Mouse (Mus musculus) splenic B cell, adult 2 months (primary cell): ENCODE measurements around the gene Nucks1.

Source experiments
- DNase-seq: peaks from one replicate; pipeline ENCODE4 v3.0.0-alpha.2; 2011; ENCODE audit warnings: low read depth, low spot score
- H3K27me3 ChIP-seq: 2 replicates; pipeline ENCODE4 v1.6.1; 2012; ENCODE audit warnings: mild to moderate bottlenecking, low read length, moderate library complexity, mixed read lengths; ENCODE audit not compliant: control insufficient read depth, poor library complexity, insufficient read depth, severe bottlenecking
- H3K36me3 ChIP-seq: 2 replicates; pipeline ENCODE4 v1.6.1; 2012; ENCODE audit warnings: mild to moderate bottlenecking, low read length, moderate library complexity, mixed read lengths; ENCODE audit not compliant: control insufficient read depth, poor library complexity, insufficient read depth, severe bottlenecking

Gene Nucks1

DNA sequence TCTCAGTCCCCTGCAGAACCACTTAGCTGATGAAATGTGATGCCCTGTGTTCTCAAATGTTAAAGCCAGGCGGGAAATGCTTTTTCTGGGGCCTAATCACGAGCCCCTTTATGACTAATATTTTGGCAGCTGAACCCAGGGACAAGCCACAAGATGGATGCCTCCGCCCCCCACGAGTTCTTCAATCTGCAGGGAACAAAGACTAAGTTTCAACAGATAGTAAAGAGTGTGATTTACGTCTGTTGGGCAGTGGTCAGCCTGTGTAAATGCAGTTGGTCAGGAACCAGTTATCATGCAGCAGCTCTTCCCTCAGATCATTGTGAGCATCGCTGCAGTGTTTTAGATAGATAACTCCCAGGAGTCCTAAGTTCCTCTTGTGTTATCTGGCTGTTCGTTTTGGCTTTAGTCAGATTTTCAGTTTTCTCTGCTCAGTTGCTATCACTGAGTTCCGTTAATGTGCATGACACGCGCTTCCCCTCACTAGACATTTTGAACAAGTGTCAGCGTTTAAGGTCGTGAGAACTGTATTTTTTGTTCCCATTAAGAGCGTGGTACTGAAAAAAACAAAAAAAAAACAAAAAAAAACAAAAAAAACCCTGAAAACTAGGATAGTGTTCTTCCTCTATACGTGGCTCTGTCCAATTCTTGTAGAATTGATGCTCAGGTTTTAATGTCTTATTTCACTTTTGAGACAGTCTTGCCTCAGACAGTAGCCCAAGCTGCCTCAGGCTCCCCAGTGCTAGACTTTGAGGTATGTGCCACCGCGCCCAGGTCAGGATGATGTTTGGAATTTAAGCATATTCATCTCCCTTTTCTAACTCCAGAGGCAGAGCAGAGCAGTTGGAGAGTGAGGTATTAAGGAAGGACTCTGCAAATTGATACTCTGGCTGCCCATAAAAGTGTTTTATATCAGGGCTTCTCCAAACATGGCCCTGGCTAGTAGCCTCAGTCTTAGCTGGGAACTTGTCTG lies 32.6 kb downstream of the Nucks1 start:
- no peaks in the 10 kb centered on the region for H3K27me3 ChIP-seq
- H3K36me3 ChIP-seq, result no peaks in the 10 kb centered on the region
- no peak for DNase-seq

DNA sequence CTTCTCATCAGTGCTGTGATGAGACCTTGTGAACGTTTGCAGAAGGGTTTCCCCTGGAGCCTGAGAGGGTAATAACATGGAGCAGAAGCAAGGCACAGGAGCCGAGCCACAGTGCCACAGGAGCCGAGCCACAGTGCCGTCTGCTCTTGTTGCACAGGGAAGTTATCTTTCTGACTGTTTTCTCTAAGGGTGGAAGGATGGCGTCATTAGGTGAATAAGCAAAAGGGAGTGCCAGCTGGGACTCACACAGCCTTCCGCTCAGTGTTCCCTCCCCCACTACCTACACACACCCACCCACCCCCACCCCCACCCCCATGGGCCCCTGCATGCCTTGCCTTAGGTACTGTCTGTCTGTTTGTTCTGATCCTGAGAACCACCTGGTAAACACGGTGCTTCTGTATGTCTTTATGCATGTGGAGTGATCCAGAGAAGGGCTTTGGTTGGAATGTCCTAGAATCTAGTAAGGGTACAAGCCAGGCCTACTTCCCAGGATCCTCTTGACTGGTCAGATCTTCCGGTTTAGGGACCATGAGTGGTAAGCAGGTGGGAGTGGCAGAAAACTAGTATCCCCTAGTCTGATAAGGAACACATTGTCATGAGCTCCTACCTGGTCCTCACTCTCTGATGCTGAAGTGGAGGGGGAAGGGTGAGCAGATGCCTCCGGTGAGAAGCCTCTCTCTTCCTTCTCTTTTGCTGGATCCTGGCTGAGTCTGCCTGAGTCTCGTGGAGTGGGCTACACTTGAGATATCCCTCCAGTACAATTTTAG lies 35.5 kb downstream of the Nucks1 start:
- H3K36me3 ChIP-seq, result no peaks in the 10 kb centered on the region
- no peaks in the 10 kb centered on the region for H3K27me3 ChIP-seq
- no peak for DNase-seq

DNA sequence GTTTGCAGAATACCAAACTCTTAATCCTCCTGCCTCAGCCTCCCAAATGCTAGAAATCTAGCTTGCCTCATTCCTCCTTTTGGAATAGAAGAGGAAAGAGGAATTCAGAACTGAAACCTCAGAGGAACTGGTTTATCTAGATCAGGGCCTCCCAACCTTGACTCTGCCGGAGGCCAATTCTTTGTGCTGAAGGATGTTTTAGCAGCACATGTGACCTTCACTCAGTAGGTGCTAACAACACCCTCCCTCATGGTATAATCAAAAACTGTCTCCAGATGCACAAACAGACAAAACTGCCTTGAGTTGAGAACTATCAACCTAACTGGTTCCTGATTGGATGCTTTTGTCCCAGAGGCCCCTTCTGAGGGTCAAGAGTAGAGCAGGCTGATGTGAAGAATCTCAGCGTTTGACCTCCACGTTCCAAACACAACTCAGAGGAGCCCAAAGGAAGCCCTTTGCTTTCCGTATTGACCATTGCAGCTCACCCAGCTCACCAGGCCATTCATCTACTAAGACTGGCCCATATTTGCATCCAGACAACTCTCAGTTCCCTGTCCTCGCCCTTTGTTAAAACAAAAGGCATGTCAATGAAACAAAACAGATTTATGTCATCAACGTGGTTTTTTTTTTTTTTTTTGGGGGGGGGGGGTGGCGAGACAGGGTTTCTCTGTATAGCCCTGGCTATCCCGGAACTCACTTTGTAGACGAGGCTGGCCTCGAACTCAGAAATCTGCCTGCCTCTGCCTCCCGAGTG lies 36.3 kb downstream of the Nucks1 start:
- Histone ChIP-seq H3K27me3 (no peaks in the 10 kb centered on the region), H3K36me3 (no peaks in the 10 kb centered on the region)
- DNase-seq, result no peak

DNA sequence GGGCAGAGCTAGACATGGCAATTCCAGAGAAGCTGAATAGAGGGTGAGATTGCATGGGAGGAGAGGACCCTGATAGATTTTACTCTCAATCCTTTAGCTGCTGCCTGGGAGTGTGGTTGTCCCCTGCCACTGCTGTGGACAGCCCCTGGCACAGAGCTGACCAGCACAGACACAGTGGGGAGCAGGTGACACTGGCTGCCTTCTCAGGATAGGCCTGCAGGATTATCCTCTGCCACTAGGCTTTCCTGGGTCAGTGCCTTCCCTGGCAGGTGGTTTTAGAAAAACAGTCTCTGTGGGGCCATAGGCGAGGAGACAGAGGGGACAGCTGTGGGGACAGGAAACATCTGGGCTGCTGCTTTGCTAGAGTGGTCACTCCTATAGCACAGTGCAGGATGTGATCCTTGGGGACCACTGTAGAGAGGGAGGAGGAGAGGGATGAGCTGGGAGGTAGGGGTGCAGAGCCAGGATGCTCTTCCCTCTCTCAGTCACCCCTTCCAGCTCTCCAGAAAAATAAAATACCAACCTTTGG lies 37.7 kb downstream of the Nucks1 start:
- DNase-seq, result no peak
- no peaks in the 10 kb centered on the region for H3K27me3 ChIP-seq
- H3K36me3 ChIP-seq, result no peaks in the 10 kb centered on the region

DNA sequence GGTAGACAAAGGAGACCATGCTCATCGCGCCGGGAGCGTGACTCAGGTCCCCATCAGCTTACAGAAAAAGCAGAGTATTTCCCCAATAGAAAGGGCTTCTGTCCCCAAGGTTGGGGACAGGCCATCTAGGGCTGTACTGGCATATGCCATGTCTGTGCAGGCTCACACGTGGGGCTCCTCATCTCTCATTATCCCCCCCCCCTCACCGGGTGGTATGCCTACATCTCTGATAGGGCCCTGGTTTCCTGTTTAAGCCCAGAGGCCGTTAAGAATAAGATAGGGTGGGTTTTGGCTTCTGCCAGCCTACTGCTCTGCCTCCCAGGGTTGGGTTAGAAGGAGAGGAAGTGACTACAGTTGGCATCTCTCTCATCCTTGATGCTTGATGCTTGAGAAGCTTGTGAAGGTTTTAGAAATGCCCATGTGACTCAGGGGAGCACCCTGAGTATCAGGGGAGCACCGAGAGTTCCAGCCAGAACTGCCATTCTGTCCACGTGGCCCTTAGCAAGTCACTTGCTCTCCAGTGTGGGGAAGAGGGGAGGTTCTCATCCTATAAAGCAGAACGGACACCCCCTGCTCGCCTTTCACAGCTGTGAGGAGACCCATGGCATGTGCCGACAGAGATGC lies 44.0 kb downstream of the Nucks1 start:
- no peak for DNase-seq
- Histone ChIP-seq H3K27me3 (no peaks in the 10 kb centered on the region), H3K36me3 (no peaks in the 10 kb centered on the region)

DNA sequence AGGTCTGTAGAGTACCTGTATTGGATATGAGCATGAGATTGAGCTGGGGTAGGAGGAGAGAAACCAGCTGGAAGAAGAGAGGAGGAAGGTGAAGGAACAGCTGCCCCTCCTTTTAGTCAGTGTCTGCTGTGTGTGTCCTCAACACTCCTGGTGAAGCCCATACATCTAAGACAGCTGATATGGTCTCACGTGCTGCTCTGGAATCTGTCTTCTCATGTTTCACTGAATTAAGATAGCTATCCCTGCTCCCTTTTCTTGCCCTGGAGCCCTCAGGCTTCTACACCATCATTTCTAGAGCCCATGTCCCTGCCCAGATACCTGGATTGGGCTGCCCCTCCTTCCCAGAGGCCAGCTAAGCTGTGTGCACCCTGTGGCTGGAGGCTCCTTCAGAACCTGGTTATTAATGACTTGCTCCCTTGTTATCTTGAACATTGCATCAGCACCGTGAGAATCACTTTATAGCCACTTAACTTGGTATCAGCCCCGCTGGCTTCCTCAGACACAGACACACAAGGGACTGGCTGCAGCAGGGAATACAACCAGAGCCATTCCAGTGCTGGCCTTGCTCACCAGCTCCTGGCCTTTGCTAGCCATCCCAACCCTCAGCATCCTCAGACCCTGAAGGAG lies 44.9 kb downstream of the Nucks1 start:
- no peak for DNase-seq
- Histone ChIP-seq H3K36me3 (no peaks in the 10 kb centered on the region), H3K27me3 (no peaks in the 10 kb centered on the region)

DNA sequence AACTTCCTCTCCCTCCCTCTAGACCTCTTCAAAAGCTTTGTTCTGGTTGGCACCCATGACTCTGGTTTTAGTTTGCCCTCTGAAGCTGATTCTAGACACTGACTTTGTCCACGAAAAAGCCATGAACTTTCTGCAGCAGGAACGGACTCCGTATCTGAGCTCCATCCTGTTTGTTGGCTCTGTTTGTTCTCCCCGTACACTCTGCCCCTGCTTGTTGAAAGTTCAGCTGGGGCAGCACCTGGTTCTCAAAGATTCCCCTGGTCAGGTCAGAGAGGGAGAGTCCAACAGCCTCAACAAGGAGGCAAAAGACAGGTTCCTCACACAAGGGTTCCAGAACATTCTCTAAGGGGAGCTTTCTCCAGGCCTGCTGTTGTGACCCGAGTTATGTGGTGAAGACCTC lies 47.1 kb downstream of the Nucks1 start:
- Histone ChIP-seq H3K36me3 (no peaks in the 10 kb centered on the region), H3K27me3 (peaks cover 3% of the 10 kb centered on the region; the same call in 1 of the 2 replicates)
- DNase-seq, result no peak

DNA sequence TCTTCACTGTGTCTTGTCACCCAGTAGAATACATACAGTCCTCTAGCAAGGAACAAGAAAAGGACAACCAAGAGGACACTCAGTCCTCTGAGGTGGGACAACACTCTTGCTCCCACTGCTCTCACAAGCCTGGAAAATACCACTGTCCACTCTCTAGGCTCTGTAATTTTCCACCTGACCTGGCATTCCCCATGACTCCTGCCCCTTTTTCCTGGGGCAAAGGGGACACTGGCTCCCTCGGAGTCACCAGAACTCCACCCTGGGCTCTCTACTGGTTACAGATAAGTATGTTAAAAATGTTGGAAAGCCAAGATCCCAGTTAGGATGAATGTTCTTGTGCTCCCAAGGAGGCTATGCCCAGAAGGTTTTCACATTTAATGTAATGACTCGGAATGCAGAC lies 50.7 kb downstream of the Nucks1 start:
- Histone ChIP-seq H3K27me3 (peaks cover 5% of the 10 kb centered on the region; the same call in 1 of the 2 replicates), H3K36me3 (no peaks in the 10 kb centered on the region)
- no peak for DNase-seq

DNA sequence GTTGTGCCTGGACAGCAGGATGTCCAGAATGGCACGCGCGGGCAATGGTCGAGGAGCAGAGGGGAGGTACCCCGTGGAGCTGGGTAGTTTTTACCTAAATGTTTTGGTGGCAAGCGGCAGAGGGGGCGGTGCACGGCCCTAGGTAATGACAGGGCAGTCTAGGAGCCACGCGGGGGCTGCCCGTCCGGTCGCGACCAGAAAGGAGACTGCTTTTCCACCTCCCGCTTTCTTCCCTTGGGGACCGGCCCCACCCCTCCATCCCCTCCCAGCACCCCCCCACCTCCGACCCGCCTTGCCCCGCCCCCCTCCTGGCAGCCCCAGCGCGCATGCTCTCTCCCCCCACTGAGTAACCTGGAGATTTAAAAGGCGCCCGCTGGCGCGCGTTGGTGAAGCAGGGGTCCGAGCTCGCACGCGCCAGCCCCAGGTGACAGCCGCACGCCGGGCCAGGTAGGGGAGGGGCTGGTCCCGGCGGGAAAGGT lies 52.3 kb downstream of the Nucks1 start, which contains the start of gene Slc45a3:
Slc45a3 (plus strand) TSS at position 362 of the 479 bp plus-strand sequence.
- no peak for DNase-seq
- H3K36me3 ChIP-seq, result no peaks in the 10 kb centered on the region
- H3K27me3 ChIP-seq, result peaks cover 5% of the 10 kb centered on the region; the same call in 1 of the 2 replicates

DNA sequence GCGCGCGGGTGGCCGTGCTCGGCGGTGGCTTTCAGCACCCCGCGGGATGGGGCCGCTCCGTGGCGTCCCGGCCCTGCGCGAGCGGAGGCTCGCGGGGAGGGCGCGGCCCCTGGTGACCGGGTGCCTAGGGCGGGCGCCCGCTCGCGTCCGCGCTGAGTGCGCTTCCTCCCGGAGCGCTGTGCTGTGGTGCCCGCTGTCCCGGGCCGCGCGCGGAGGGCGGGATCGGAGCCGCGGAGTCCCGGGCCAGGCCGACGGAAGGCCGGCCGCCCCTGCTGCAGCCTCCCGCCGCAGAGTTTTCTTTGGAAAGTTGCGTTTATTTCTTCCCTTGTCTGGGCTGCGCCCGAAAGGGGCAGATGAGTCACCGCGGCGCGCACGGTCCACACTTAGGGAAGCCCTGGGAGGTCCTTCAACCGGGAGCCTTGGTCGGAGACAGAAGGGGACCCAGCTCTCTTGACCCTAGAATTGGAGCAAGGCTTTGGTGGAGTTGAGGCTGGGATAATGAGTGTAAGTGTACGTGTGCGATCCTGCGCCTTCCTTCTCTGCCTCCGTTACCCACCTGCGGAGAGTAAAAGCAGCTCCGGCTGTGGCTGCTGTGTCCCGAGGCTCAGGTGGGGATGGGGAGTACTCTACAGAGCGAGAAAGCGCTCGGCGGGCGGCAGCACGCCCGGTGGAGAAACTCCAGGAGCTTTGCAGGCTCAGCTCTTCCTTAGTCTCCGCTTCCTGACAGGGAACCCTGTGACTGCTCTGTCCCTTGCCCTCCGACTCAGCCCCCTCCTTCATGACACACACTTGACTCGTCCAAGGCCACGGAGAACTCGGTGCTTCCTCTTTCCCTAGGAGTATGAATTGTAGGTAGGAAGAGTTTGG lies 53.0 kb downstream of the Nucks1 start:
- Histone ChIP-seq H3K27me3 (peaks cover 5% of the 10 kb centered on the region; the same call in 1 of the 2 replicates), H3K36me3 (no peaks in the 10 kb centered on the region)
- DNase-seq, result no peak

DNA sequence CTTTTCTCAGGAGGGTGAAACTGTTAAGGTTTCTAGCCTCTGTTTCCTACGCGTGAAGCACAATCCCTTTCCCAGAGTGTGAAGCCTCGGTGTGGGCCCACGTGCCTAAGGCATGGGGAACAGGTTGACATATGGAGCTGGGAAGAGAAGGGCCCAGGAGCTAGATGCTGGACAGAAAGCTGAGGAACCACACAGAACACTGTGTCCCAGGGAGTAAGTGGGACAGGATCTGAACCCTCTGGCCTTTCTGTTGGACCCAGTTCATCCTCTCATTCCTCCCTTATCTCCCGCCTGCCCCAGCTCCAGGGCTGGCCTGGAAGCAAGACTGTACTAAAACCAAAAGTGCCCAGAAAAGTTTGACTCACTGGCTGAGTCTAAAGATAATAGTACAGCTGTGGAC lies 53.8 kb downstream of the Nucks1 start:
- no peaks in the 10 kb centered on the region for H3K36me3 ChIP-seq
- no peak for DNase-seq
- peaks cover 5% of the 10 kb centered on the region; the same call in 1 of the 2 replicates for H3K27me3 ChIP-seq

DNA sequence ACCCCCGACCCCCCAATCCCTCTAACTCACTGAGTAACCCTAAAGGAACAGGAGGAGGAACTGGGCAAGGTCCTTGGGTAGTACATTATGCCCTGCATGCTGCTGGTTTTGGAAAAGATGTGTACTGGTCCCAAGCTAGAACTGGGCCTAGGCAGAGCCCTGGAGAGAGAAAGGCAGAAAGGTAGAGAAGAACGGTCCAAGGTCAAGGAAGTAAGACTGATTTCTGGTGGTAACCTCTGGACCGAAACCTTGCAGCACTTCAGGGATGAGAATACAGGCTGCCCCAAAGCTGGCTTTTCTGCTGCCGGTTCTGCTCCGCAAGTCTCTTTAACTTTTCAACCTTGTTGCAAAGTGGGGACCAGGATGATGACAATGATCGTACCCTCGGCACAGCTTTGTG lies 54.2 kb downstream of the Nucks1 start:
- no peaks in the 10 kb centered on the region for H3K36me3 ChIP-seq
- no peak for DNase-seq
- peaks cover 5% of the 10 kb centered on the region; the same call in 1 of the 2 replicates for H3K27me3 ChIP-seq

DNA sequence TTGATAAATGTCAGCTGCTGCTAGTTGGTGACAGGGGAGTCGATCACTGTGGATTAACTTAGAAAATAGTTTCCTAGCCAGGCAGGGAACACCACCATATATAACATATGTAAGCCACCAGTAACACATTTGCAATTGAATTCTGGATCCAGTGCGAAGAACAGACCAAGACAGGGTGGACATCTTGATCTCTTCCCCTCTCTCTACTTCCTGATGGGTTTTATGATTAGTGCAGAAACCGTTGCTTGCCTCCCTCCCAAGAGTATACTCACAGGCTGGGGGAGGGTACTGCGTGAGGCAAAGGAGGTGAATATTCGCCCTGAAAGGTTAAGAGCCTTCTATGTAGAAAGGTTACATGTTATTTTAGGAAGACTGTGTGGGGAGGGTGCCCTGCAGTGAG lies 55.5 kb downstream of the Nucks1 start:
- peaks cover 5% of the 10 kb centered on the region; the same call in 1 of the 2 replicates for H3K27me3 ChIP-seq
- H3K36me3 ChIP-seq, result no peaks in the 10 kb centered on the region
- DNase-seq, result no peak
